Mouse (Mus musculus): ENCODE data around the gene Sbk2.

- TF ChIP-seq POLR2A (IDR thresholded peaks at IDR 0.05; ENCODE audit: extremely low read depth, insufficient read depth, low read length) (no peak), CTCF (IDR thresholded peaks at IDR 0.05; ENCODE audit: extremely low read depth, insufficient read depth, low read length) (no peak)
These were observed 11.2 kb upstream of the Sbk2 start for GRCm38 (mm10) chr7:4975455-4975854.
